Mouse (Mus musculus): Measurements from ENCODE around the gene B130006D01Rik. TPM values are rescaled to one million over a fixed set of nuclear protein-coding genes. Genes with fewer than 3 reads are reported as not detected.

The B130006D01Rik gene
- 1 to 10 TPM; 1.5 to 2.0 TPM for total RNA-seq (2023)

GRCm38 (mm10) chr11:95723287-95723686 is at the start of gene B130006D01Rik:
Gene B130006D01Rik (plus strand): TSS chr11:95723587.

GRCm38 (mm10) chr11:95712563-95713224 is 10.7 kb upstream of the B130006D01Rik start, which contains the start of gene Zfp652:
Gene Zfp652 (plus strand): TSS chr11:95712673.

Other genes with a start within 250 kb of the B130006D01Rik start
- gene Nxph3, start 209.0 kb upstream of the B130006D01Rik start, total RNA-seq (2023) = not detected
- gene Ngfr, start 135.9 kb upstream of the B130006D01Rik start, total RNA-seq (2023) = 1 to 10 TPM in 1 of 2 experiments, under 1 TPM in 1; 0.86 to 1.4 TPM
- gene Phb, start 56.6 kb upstream of the B130006D01Rik start, total RNA-seq (2023) = 10 to 100 TPM; 49.2 to 53.7 TPM
- gene Zfp652, start 10.9 kb upstream of the B130006D01Rik start, total RNA-seq (2023) = 10 to 100 TPM; 43.7 to 44.0 TPM
- gene Phospho1, start 100.9 kb downstream of the B130006D01Rik start, total RNA-seq (2023) = 1 to 10 TPM; 2.2 to 5.7 TPM
- 100 to 1,000 TPM; 618 to 647 TPM for gene Gngt2, start 113.6 kb downstream of the B130006D01Rik start, total RNA-seq (2023)
- 100 to 1,000 TPM; 346 to 374 TPM for gene Abi3, start 118.9 kb downstream of the B130006D01Rik start, total RNA-seq (2023)
- gene B4galnt2, start 191.3 kb downstream of the B130006D01Rik start, total RNA-seq (2023) = not detected

All from monocyte, adult 59 days (primary cell).